Mouse (Mus musculus) gastrocnemius, postnatal 25 days (tissue): Measurements from ENCODE around the gene Hsd3b7. TPM values are rescaled to one million over a fixed set of nuclear protein-coding genes. Genes with fewer than 3 reads are reported as not detected.
"Not testable (repeated sequence)": the region's sequence is repeated elsewhere in the genome, so short reads cannot be mapped to it uniquely, and the experiment has no call there.

ENCODE experiments used
- DNase-seq: peaks from one replicate; pipeline ENCODE4 v3.0.0; 2022
- total RNA-seq, 2 experiments: library from RNA; stranded (reverse); gene quantifications; 1 replicate in 1 of 2; 2 replicates in 1 of 2; pipeline ENCODE4 v1.2.3; 2021

The Hsd3b7 gene
- total RNA-seq, 2 experiments from 2014 or later: 4.4 to 9.1 TPM

- DNase-seq: no peak
These were observed 16.6 kb downstream of the Hsd3b7 start for GRCm38 (mm10) chr7:127817053-127817452.

DNA sequence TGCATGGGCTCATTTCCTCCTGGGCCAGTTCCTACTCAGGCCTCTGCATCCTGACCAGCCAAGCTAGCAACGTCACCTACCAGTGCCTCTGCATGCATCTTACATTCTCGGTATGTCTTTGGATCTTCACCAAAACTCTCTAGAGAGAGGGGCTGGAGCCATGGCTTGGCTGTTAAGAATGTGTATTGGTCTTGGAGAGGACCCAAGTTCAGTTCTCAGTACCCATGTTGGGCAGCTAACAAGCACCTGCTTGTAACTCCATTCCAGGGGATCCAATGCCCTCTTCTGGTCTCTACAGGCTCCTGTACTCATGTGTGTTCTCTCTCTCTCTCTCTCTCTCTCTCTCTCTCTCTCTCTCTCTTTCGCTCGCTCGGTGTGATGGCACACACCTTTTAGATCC lies 17.4 kb downstream of the Hsd3b7 start:
- DNase-seq: no peak

GRCm38 (mm10) chr7:127820836-127821509 lies 20.6 kb downstream of the Hsd3b7 start:
- no peak for DNase-seq

- no peak for DNase-seq
These were observed 22.1 kb downstream of the Hsd3b7 start for GRCm38 (mm10) chr7:127822494-127822893.

DNA sequence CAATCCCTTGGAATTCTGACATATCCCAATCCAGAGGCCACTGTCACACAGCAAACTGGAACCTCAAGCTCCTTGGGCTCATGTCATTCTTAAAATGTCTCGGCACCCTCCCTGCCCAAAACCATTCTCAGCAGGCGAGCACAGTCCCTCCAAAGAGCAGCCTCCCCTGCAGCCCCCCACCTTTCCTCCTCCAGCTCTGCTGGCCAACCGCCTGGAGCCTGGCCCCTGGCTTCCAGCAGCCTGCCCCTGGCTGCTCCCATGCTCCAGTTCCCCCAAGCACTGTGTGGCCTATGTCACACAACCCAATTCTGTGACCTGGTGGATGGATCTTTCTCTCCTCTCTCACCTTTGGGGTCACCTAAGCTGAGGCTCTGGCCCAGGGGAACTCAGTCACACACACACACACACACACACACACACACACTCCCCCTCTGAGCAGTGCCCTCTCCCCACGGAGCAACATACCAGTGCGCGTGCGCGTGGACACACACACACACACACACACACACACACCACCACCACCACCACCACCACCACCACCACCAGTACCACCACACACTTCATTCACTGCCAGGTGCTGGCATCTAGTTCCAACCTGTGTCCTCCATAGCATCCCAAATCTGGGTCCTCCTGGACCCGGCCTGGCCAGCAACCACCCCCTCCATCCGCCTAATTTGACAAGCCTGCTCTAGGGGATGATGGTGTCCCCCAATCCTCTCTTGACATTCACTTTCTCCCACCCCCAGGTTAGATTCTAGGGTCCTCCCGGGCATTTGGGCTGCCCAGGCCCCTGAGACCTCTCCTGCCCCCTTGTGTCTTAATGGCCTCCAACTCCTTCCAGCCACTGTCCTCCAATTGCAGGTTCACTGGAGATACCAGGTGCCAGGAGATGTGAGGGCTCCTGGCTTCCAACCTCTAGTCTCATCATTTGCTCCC lies 23.1 kb downstream of the Hsd3b7 start:
- no peak for DNase-seq

DNA sequence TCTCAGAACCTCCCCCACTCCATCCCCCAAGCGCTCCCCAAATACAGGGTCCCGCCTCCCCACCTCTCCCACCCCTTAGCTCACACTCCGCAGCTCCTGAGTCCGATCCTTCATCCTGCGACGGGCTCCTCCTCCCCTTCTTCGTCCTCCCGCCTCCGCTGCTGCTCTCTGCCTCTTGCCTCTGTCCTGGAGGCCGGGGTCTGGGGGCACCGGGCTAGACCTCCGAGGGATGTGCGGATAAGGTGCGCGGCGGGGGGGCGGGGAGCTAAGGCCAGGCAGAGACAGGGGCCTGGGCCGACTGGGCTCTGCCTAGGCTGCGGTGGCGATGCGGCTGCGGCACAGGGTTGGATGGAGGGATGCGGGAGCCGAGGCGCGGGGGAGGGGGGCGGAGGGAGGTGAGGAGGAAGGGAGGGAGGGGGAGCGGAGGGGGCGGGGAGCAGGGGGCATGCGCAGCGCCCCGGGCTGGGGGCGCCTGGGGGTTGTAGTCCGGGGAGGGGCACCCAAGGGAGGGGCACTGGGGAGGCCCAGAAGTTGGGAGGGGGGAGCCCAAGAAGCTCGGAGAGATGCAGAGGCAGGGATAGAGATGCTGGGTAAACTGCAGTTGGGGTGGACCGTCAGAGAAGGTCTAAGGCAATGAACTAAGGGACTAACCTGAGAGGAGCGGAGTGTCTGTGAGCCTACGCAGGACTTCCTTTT lies 23.9 kb downstream of the Hsd3b7 start, which contains the start of the genes Stx4a and Stx1b:
TSS of gene Stx4a (plus strand) at position 119 of the 696 bp plus-strand sequence.
TSS of gene Stx1b (minus strand) at position 374 of the 696 bp plus-strand sequence.
- DNase-seq: peak; percentile 39

GRCm38 (mm10) chr7:127835550-127835949 lies 35.1 kb downstream of the Hsd3b7 start:
- DNase-seq: no peak

DNA sequence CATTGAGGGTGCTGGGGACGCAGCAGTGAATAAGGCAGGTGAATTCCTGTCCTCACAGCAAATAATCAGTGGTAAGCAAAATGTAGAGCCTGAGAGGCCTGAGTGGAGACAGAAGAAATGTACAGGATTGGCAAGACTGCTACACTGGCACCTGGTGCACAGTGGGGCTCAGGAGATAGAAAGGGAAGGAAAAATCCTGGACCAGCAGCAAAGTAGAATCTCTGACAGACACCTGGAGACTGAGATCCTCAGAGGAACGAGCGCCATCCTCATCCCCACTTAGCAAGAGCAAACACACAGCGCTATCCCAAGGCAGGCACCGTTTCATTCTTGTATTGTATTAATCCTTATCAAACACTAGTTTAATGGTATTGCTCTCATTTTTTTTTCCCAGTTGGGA lies 37.1 kb downstream of the Hsd3b7 start:
- no peak for DNase-seq

GRCm38 (mm10) chr7:127837878-127838277 lies 37.5 kb downstream of the Hsd3b7 start:
- not testable (repeated sequence) for DNase-seq

DNA sequence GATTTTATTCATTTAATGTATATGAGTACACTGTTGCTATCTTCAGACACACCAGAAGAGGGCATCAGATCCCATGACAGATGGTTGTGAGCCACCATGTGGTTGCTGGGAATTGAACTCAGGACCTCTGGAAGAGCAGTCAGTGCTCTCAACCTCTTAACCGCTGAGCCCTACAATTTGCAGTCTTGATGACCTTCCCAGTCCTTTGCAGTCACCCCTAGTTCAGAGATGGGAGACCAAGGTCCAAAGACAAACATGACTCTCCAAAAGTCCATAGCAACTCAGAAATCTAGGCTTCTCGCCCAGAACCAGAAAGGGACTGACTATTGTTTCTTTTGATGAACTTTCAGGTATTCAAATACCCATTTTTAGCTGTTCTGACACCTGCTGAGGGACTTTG lies 39.6 kb downstream of the Hsd3b7 start:
- DNase-seq: not testable (repeated sequence)

GRCm38 (mm10) chr7:127840886-127841285 lies 40.5 kb downstream of the Hsd3b7 start:
- DNase-seq: peak; percentile 65

GRCm38 (mm10) chr7:127841340-127842000 lies 41.1 kb downstream of the Hsd3b7 start:
- DNase-seq: peak; percentile 95

GRCm38 (mm10) chr7:127842001-127842718 lies 41.8 kb downstream of the Hsd3b7 start:
- DNase-seq: peak; percentile 78

- peak; percentile 38 for DNase-seq
These were observed 49.8 kb downstream of the Hsd3b7 start for GRCm38 (mm10) chr7:127849973-127850875.

GRCm38 (mm10) chr7:127850906-127851305 lies 50.5 kb downstream of the Hsd3b7 start:
- peak; percentile 59 for DNase-seq

Other genes with a start within 250 kb of the Hsd3b7 start
- not detected for gene Tmem265, start 239.2 kb upstream of the Hsd3b7 start, total RNA-seq
- gene Phkg2, start 227.3 kb upstream of the Hsd3b7 start, total RNA-seq: 1 to 10 TPM; 8.2 to 9.4 TPM
- gene Ccdc189, start 212.0 kb upstream of the Hsd3b7 start, total RNA-seq: 1 to 10 TPM; 2.1 to 4.5 TPM
- gene Rnf40, start 211.8 kb upstream of the Hsd3b7 start, total RNA-seq: 10 to 100 TPM; 29.4 to 30.0 TPM
- gene Zfp629, start 184.8 kb upstream of the Hsd3b7 start, total RNA-seq: 1 to 10 TPM; 8.4 to 9.4 TPM
- gene Bcl7c, start 91.7 kb upstream of the Hsd3b7 start, total RNA-seq: 10 to 100 TPM; 41.2 to 41.7 TPM
- gene Ctf1, start 87.9 kb upstream of the Hsd3b7 start, total RNA-seq: 10 to 100 TPM; 13.8 to 15.1 TPM
- not detected for gene Ctf2, start 68.4 kb upstream of the Hsd3b7 start, total RNA-seq
- 1 to 10 TPM; 1.9 to 2.4 TPM for gene Fbxl19, start 56.1 kb upstream of the Hsd3b7 start, total RNA-seq
- gene Orai3, start 30.8 kb upstream of the Hsd3b7 start, total RNA-seq: 1 to 10 TPM; 8.9 to 9.5 TPM
- gene Setd1a, start 23.9 kb upstream of the Hsd3b7 start, total RNA-seq: 10 to 100 TPM; 15.0 to 15.4 TPM
- gene Gm49388, start 15.0 kb upstream of the Hsd3b7 start, total RNA-seq: 1 to 10 TPM; 2.4 to 2.5 TPM
- gene Stx4a, start 23.7 kb downstream of the Hsd3b7 start, total RNA-seq: 10 to 100 TPM; 46.4 to 47.2 TPM
- gene Stx1b, start 23.9 kb downstream of the Hsd3b7 start, total RNA-seq: 1 to 10 TPM in 1 of 2 experiments, under 1 TPM in 1; 0.64 to 1.2 TPM
- gene Zfp646, start 75.6 kb downstream of the Hsd3b7 start, total RNA-seq: 10 to 100 TPM; 11.3 to 11.8 TPM
- 1 to 10 TPM; 2.8 to 4.5 TPM for gene Zfp668, start 76.2 kb downstream of the Hsd3b7 start, total RNA-seq
- 1 to 10 TPM; 1.5 to 1.6 TPM for gene Prss53, start 90.4 kb downstream of the Hsd3b7 start, total RNA-seq
- gene Gm21974, start 94.8 kb downstream of the Hsd3b7 start, total RNA-seq: not detected
- 10 to 100 TPM; 12.7 to 18.3 TPM for gene Vkorc1, start 95.0 kb downstream of the Hsd3b7 start, total RNA-seq
- gene Bckdk, start 103.5 kb downstream of the Hsd3b7 start, total RNA-seq: 100 to 1,000 TPM; 142 to 143 TPM
- 10 to 100 TPM; 19.9 to 20.0 TPM for gene Kat8, start 111.9 kb downstream of the Hsd3b7 start, total RNA-seq
- not detected for gene Prss8, start 129.5 kb downstream of the Hsd3b7 start, total RNA-seq
- gene Prss36, start 146.1 kb downstream of the Hsd3b7 start, total RNA-seq: 1 to 10 TPM; 4.4 to 6.1 TPM
- gene Fus, start 166.9 kb downstream of the Hsd3b7 start, total RNA-seq: 10 to 100 TPM; 76.2 to 78.4 TPM
- gene Pycard, start 193.3 kb downstream of the Hsd3b7 start, total RNA-seq: under 1 TPM; 0.72 to 0.82 TPM
- gene Trim72, start 203.3 kb downstream of the Hsd3b7 start, total RNA-seq: 100 to 1,000 TPM; 235 to 294 TPM